Mouse (Mus musculus) limb, embryonic 11.5 days (tissue): Measurements from ENCODE around the gene Morn3. TPM values are rescaled to one million over a fixed set of nuclear protein-coding genes. Genes with fewer than 3 reads are reported as not detected.
"Not testable (repeated sequence)": the region's sequence is repeated elsewhere in the genome, so short reads cannot be mapped to it uniquely, and the experiment has no call there.

Source experiments
- ATAC-seq: fragments of 200-750 bp; cut with Nextera tagmentation; 2 replicates; pipeline ENCODE4 v1.8.0; 2017; ENCODE audit warnings: low read depth; ENCODE audit not compliant: insufficient number of reproducible peaks, low FRiP score, low TSS enrichment
- DNase-seq: peaks from one replicate; pipeline ENCODE4 v3.0.0-alpha.2; 2015; ENCODE audit warnings: low spot score
- H3K27ac ChIP-seq: fragments of 300-500 bp; sonication (generic); replicated peaks from 2 replicates; pipeline ENCODE4 v1.5.1; 2014; ENCODE audit warnings: low read depth, mild to moderate bottlenecking, low read length
- H3K27me3 ChIP-seq: fragments of 300-500 bp; sonication (generic); 2 replicates; pipeline ENCODE4 v1.6.1; 2014; ENCODE audit warnings: mild to moderate bottlenecking, low read length, mixed read lengths; ENCODE audit not compliant: control insufficient read depth, insufficient read depth
- H3K36me3 ChIP-seq: fragments of 300-500 bp; sonication (generic); 2 replicates; pipeline ENCODE4 v1.6.1; 2014; ENCODE audit warnings: mild to moderate bottlenecking, low read length, moderate library complexity, mixed read lengths; ENCODE audit not compliant: control insufficient read depth, insufficient read depth
- H3K4me1 ChIP-seq: fragments of 300-500 bp; sonication (generic); 2 replicates; pipeline ENCODE4 v1.6.1; 2014; ENCODE audit warnings: low read length, mixed read lengths; ENCODE audit not compliant: control insufficient read depth, insufficient read depth
- H3K4me2 ChIP-seq: fragments of 300-500 bp; sonication (generic); 2 replicates; pipeline ENCODE4 v1.6.1; 2014; ENCODE audit warnings: low read depth, mild to moderate bottlenecking, moderate library complexity; ENCODE audit not compliant: severe bottlenecking
- H3K4me3 ChIP-seq: fragments of 300-500 bp; sonication (generic); 2 replicates; pipeline ENCODE4 v1.5.1; 2014; ENCODE audit warnings: low read depth, low read length
- H3K9ac ChIP-seq: fragments of 300-500 bp; sonication (generic); 2 replicates; pipeline ENCODE4 v1.6.1; 2014; ENCODE audit warnings: mild to moderate bottlenecking, low read length
- H3K9me3 ChIP-seq: fragments of 300-500 bp; sonication (generic); 2 replicates; pipeline ENCODE4 v1.6.1; 2016; ENCODE audit warnings: low read length; ENCODE audit not compliant: control insufficient read depth
- WGBS: fragments of 180-500 bp; shearing (Covaris S2); extraction: QIAGEN DNeasy Blood & Tissue Kit; methylation state at CpG from one replicate; pipeline ENCODE4 v1.1.7; 2014; 5-methylcytosine and 5-hydroxymethylcytosine counted together
- polyA plus RNA-seq: library from polyadenylated mRNA; unstranded; fragments of >200 nt; fragmentation: Nextera tagmentation; extraction: Ambion mirVana; gene quantifications from 2 replicates; pipeline ENCODE4 v1.2.1, GENCODE M21; 2014

The Morn3 gene
- polyA plus RNA-seq, 1 experiment from 2014 or later = 0.64 TPM

GRCm38 (mm10) chr5:123064207-123064606, 17.4 kb upstream of the Morn3 start:
- peak; percentile 73 for DNase-seq
- 35% methylated on average over 6 of the region's 6 CpGs for WGBS
- no peak overlapping the region for H3K4me3 ChIP-seq
- H3K9ac ChIP-seq = no peak overlapping the region
- H3K9me3 ChIP-seq = no peaks in the 10 kb centered on the region
- no peak overlapping the region for H3K27ac ChIP-seq
- H3K4me1 ChIP-seq = peaks cover 10% of the 10 kb centered on the region
- ATAC-seq = no peak
- no peak overlapping the region for H3K4me2 ChIP-seq
- no peaks in the 10 kb centered on the region for H3K27me3 ChIP-seq
- no peaks in the 10 kb centered on the region for H3K36me3 ChIP-seq

- ATAC-seq (no peak), DNase-seq (no peak)
- Histone ChIP-seq H3K4me1 (peaks cover 10% of the 10 kb centered on the region), H3K36me3 (no peaks in the 10 kb centered on the region), H3K27ac (no peak overlapping the region), H3K4me3 (no peak overlapping the region), H3K9ac (no peak overlapping the region), H3K27me3 (no peaks in the 10 kb centered on the region), H3K4me2 (no peak overlapping the region), H3K9me3 (no peaks in the 10 kb centered on the region)
- WGBS = 85% methylated on average over 3 of the region's 3 CpGs
Observed at GRCm38 (mm10) chr5:123063141-123063540, 16.3 kb upstream of the Morn3 start.

GRCm38 (mm10) chr5:123061402-123061749, 14.6 kb upstream of the Morn3 start:
- H3K9ac ChIP-seq, H3K4me3 ChIP-seq, DNase-seq, H3K9me3 ChIP-seq, H3K27ac ChIP-seq, ATAC-seq, H3K36me3 ChIP-seq, H3K27me3 ChIP-seq, H3K4me2 ChIP-seq: not testable (repeated sequence)
- 80% methylated on average over 6 of the region's 6 CpGs for WGBS
- H3K4me1 ChIP-seq = peaks cover 10% of the 10 kb centered on the region

- DNase-seq (no peak), ATAC-seq (no peak)
- 46% methylated on average over 9 of the region's 9 CpGs for WGBS
- Histone ChIP-seq H3K4me1 (peaks cover 10% of the 10 kb centered on the region), H3K9ac (no peak overlapping the region), H3K4me3 (no peak overlapping the region), H3K9me3 (no peaks in the 10 kb centered on the region), H3K27me3 (no peaks in the 10 kb centered on the region), H3K4me2 (peak overlapping the region; percentile 20; the same call in 1 of the 2 replicates), H3K36me3 (no peaks in the 10 kb centered on the region), H3K27ac (peak overlapping the region; percentile 39; the same call in 1 of the 2 replicates)
Observed at GRCm38 (mm10) chr5:123060706-123061401, 14.0 kb upstream of the Morn3 start.

GRCm38 (mm10) chr5:123059757-123060520, 13.1 kb upstream of the Morn3 start:
- no peaks in the 10 kb centered on the region for H3K27me3 ChIP-seq
- DNase-seq = peak; percentile 64
- no peak for ATAC-seq
- peaks cover 10% of the 10 kb centered on the region for H3K4me1 ChIP-seq
- peak overlapping the region; percentile 20 for H3K4me2 ChIP-seq
- H3K27ac ChIP-seq = peak overlapping the region; percentile 39; the same call in 1 of the 2 replicates
- no peak overlapping the region for H3K4me3 ChIP-seq
- H3K36me3 ChIP-seq = no peaks in the 10 kb centered on the region
- 14% methylated on average over 14 of the region's 14 CpGs for WGBS
- no peaks in the 10 kb centered on the region for H3K9me3 ChIP-seq
- no peak overlapping the region for H3K9ac ChIP-seq

GRCm38 (mm10) chr5:123058251-123059102, 11.7 kb upstream of the Morn3 start:
- H3K9me3 ChIP-seq = no peaks in the 10 kb centered on the region
- 46% methylated on average over 16 of the region's 16 CpGs for WGBS
- H3K36me3 ChIP-seq = no peaks in the 10 kb centered on the region
- H3K4me2 ChIP-seq = peak overlapping the region; percentile 31; the same call in 1 of the 2 replicates
- no peak overlapping the region; the same call in 1 of the 2 replicates for H3K9ac ChIP-seq
- peaks cover 10% of the 10 kb centered on the region for H3K4me1 ChIP-seq
- DNase-seq (no peak), ATAC-seq (no peak)
- H3K27ac ChIP-seq = no peak overlapping the region
- H3K4me3 ChIP-seq = peak overlapping the region; percentile 20
- no peaks in the 10 kb centered on the region for H3K27me3 ChIP-seq

- peak; percentile 100 for DNase-seq
- H3K4me1 ChIP-seq = peaks cover 10% of the 10 kb centered on the region
- 8% methylated on average over 48 of the region's 48 CpGs for WGBS
- no peaks in the 10 kb centered on the region for H3K9me3 ChIP-seq
- no peak overlapping the region for H3K27ac ChIP-seq
- H3K4me3 ChIP-seq = peak overlapping the region; percentile 20
- H3K27me3 ChIP-seq = no peaks in the 10 kb centered on the region
- H3K4me2 ChIP-seq = peak overlapping the region; percentile 31; the same call in 1 of the 2 replicates
- H3K9ac ChIP-seq = no peak overlapping the region; the same call in 1 of the 2 replicates
- no peaks in the 10 kb centered on the region for H3K36me3 ChIP-seq
- ATAC-seq = peak; percentile 84
Observed at GRCm38 (mm10) chr5:123057366-123058250, 10.8 kb upstream of the Morn3 start.
